Mouse (Mus musculus) embryonic facial prominence, embryonic 11.5 days (tissue): ENCODE measurements around the gene Stk31. TPM values are rescaled to one million over a fixed set of nuclear protein-coding genes. Genes with fewer than 3 reads are reported as not detected.

Experiments used
- ATAC-seq: fragments of 200-750 bp; cut with Nextera tagmentation; replicated peaks from 2 replicates; pipeline ENCODE4 v1.8.0; 2017; ENCODE audit warnings: low read depth; ENCODE audit not compliant: insufficient number of reproducible peaks, low FRiP score, low TSS enrichment
- DNase-seq: peaks from one replicate; pipeline ENCODE4 v3.0.0-alpha.2; 2015; ENCODE audit warnings: low spot score
- H3K27ac ChIP-seq: fragments of 300-500 bp; sonication (generic); replicated peaks from 2 replicates; pipeline ENCODE4 v1.5.1; 2014; ENCODE audit warnings: mild to moderate bottlenecking, low read depth, low read length, control low read depth
- H3K27me3 ChIP-seq: fragments of 300-500 bp; sonication (generic); 2 replicates; pipeline ENCODE4 v1.6.1; 2014; ENCODE audit warnings: mild to moderate bottlenecking, low read length, moderate library complexity, mixed read lengths; ENCODE audit not compliant: control insufficient read depth, insufficient read depth
- H3K36me3 ChIP-seq: fragments of 300-500 bp; sonication (generic); replicated peaks from 2 replicates; pipeline ENCODE4 v1.6.1; 2014; ENCODE audit warnings: low read depth, mild to moderate bottlenecking, low read length, moderate library complexity, mixed read lengths; ENCODE audit not compliant: control insufficient read depth, insufficient read depth
- H3K4me1 ChIP-seq: fragments of 300-500 bp; sonication (generic); 2 replicates; pipeline ENCODE4 v1.6.1; 2014; ENCODE audit warnings: low read length, mixed read lengths; ENCODE audit not compliant: control insufficient read depth, insufficient read depth
- H3K4me2 ChIP-seq: fragments of 300-500 bp; sonication (generic); 2 replicates; pipeline ENCODE4 v1.6.1; 2014; ENCODE audit warnings: low read depth, mild to moderate bottlenecking, control low read depth, low read length, moderate library complexity
- H3K4me3 ChIP-seq: fragments of 300-500 bp; sonication (generic); 2 replicates; pipeline ENCODE4 v1.5.1; 2014; ENCODE audit warnings: low read depth, low read length, control low read depth
- H3K9ac ChIP-seq: fragments of 300-500 bp; sonication (generic); replicated peaks from 2 replicates; pipeline ENCODE4 v1.6.1; 2014; ENCODE audit warnings: mild to moderate bottlenecking, control low read depth, low read length
- H3K9me3 ChIP-seq: fragments of 300-500 bp; sonication (generic); replicated peaks from 2 replicates; pipeline ENCODE4 v1.6.1; 2016; ENCODE audit warnings: mild to moderate bottlenecking, low read length, inconsistent platforms, mixed read lengths; ENCODE audit not compliant: control insufficient read depth
- WGBS: fragments of 180-500 bp; shearing (Covaris S2); extraction: QIAGEN DNeasy Blood & Tissue Kit; methylation state at CpG from one replicate; pipeline ENCODE4 v1.1.7; 2014; 5-methylcytosine and 5-hydroxymethylcytosine counted together
- polyA plus RNA-seq: library from polyadenylated mRNA; unstranded; fragments of >200 nt; fragmentation: Nextera tagmentation; extraction: Ambion mirVana; gene quantifications from 2 replicates; pipeline ENCODE4 v1.2.1, GENCODE M21; 2014

The Stk31 gene
- 0.25 and 0.29 TPM in 2 replicates for polyA plus RNA-seq

- no peaks in the 10 kb centered on the region for H3K36me3 ChIP-seq
- H3K9me3 ChIP-seq = no peaks in the 10 kb centered on the region
- no peak within 1 kb of the TSS for H3K9ac ChIP-seq
- no peak within 1 kb of the TSS for H3K4me2 ChIP-seq
- WGBS = 85% methylated on average over 34 of the region's 34 CpGs
- H3K4me3 ChIP-seq = no peak within 1 kb of the TSS
- DNase-seq (no peak), ATAC-seq (no peak)
- H3K4me1 ChIP-seq = no peaks in the 10 kb centered on the region
- no peaks in the 10 kb centered on the region for H3K27me3 ChIP-seq
- no peak within 1 kb of the TSS for H3K27ac ChIP-seq
These were observed at the start of gene Stk31 for GRCm38 (mm10) chr6:49395316-49395715. TSS of gene Stk31 (plus strand) at chr6:49395604.

DNA sequence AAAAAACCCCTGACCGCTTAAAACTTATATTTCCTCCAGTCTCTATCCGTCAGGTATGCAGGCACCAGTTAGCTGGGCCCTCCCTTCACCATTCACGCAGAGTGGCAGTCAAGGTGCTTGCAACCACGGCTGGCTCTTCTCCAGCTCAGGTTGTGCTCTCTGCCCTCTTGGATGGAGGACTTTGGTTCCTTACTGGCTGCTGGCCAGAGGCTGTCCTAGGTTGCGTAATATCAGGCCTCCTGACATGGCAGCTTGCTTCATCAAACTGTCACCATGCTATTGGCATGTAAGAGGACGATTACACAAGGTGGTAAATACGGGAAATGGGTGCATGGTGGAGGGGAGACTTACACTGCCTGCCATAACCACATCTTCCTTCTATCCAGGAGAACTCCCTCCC lies 45.6 kb upstream of the Stk31 start:
- Histone ChIP-seq H3K36me3 (no peaks in the 10 kb centered on the region), H3K4me1 (no peaks in the 10 kb centered on the region)
- WGBS = 86% methylated on average over 7 of the region's 7 CpGs

DNA sequence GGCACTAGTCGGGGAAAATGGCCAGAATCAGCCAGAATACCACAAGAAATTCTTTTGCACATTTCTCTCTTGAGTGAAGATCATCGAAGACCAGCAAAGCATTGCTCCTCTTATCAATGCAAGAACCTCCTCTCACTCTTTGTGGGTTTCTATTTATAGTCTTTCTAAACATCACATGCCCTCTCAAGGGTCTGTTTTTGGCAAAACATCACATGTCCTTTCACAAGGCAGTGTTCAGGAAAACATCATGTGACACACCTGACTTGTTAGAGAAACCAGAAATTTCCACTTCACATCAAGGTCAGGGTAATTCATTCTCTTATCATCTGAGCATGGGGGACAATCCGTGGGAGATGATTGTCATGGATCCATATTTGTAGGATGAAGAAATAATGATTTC lies 40.8 kb upstream of the Stk31 start:
- Histone ChIP-seq H3K27ac (no peak overlapping the region), H3K4me3 (no peak overlapping the region), H3K4me2 (no peak overlapping the region), H3K4me1 (no peaks in the 10 kb centered on the region), H3K27me3 (no peaks in the 10 kb centered on the region), H3K9me3 (no peaks in the 10 kb centered on the region), H3K36me3 (no peaks in the 10 kb centered on the region), H3K9ac (no peak overlapping the region)
- 84% methylated on average over 3 of the region's 3 CpGs for WGBS
- ATAC-seq = no peak
- DNase-seq = no peak

More for the DNA sequence above, 45.6 kb upstream of the Stk31 start:
- DNase-seq (no peak), ATAC-seq (no peak)
- Histone ChIP-seq H3K4me2 (no peak overlapping the region), H3K9ac (no peak overlapping the region), H3K9me3 (no peaks in the 10 kb centered on the region), H3K27ac (no peak overlapping the region), H3K27me3 (no peaks in the 10 kb centered on the region), H3K4me3 (no peak overlapping the region)

DNA sequence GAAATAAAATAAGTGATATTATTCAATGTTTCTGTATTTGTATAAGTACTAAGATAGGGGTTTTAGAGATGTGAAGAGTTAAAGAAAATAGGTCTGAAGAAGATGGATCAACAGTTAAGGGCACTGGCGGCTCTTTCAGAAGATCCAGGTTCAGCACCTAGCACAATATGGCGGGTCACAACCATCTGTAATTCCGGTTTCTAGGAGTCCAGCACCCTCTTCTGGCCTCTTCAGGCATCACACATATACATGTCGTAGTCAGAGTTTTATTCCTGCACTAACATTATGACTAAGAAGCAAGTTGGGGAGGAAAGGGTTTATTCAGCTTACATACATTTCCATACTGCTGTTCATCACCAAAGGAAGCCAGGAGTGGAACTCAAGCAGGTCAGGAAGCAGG lies 40.2 kb upstream of the Stk31 start:
- Histone ChIP-seq H3K4me2 (no peak overlapping the region), H3K27me3 (no peaks in the 10 kb centered on the region), H3K9ac (no peak overlapping the region), H3K4me3 (no peak overlapping the region), H3K4me1 (no peaks in the 10 kb centered on the region), H3K27ac (no peak overlapping the region), H3K9me3 (no peaks in the 10 kb centered on the region), H3K36me3 (no peaks in the 10 kb centered on the region)
- DNase-seq (no peak), ATAC-seq (no peak)
- 59% methylated on average over 4 of the region's 4 CpGs for WGBS

GRCm38 (mm10) chr6:49360420-49360819 lies 35.0 kb upstream of the Stk31 start:
- H3K4me1 ChIP-seq = no peaks in the 10 kb centered on the region
- no peaks in the 10 kb centered on the region for H3K36me3 ChIP-seq
- H3K27me3 ChIP-seq = no peaks in the 10 kb centered on the region
- ATAC-seq (no peak), DNase-seq (no peak)
- no peak overlapping the region for H3K9ac ChIP-seq
- H3K4me3 ChIP-seq = no peak overlapping the region
- no peak overlapping the region for H3K4me2 ChIP-seq
- no peaks in the 10 kb centered on the region for H3K9me3 ChIP-seq
- H3K27ac ChIP-seq = no peak overlapping the region

GRCm38 (mm10) chr6:49367159-49368054 lies 28.0 kb upstream of the Stk31 start, which contains the start of gene Fam221a:
TSS of gene Fam221a (plus strand) at chr6:49367739.
- 4% methylated on average over 44 of the region's 49 CpGs for WGBS
- H3K27ac ChIP-seq = no peak within 1 kb of the TSS; the same call in 1 of the 2 replicates
- H3K4me3 ChIP-seq = peak within 1 kb of the TSS; percentile 46

DNA sequence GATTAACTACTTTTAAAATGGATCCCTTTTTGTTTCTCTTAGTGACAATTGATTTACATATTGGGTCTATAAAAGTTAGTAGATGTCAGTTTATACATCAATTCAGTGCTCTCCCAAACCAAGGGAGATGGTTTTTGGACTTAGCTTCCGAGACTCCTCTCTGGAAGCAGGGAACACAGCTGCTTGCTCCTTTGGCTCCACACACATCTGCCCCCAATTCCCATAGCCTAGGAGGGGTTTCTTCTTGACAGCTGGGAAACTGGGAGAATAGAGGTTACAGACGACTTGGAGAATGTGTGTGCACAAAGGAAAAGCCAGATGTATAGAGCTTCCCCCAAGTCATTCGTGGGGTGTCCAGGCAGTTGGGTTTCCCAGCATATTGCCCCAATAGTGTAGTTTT lies 27.2 kb upstream of the Stk31 start:
- Histone ChIP-seq H3K27ac (no peak overlapping the region), H3K9me3 (no peaks in the 10 kb centered on the region), H3K36me3 (no peaks in the 10 kb centered on the region), H3K27me3 (no peaks in the 10 kb centered on the region), H3K9ac (peak overlapping the region; percentile 68), H3K4me1 (no peaks in the 10 kb centered on the region), H3K4me2 (peak overlapping the region; percentile 86), H3K4me3 (peak overlapping the region; percentile 46)
- DNase-seq (peak; percentile 52), ATAC-seq (no peak)
- 35% methylated on average over 3 of the region's 3 CpGs for WGBS

More at GRCm38 (mm10) chr6:49367159-49368054, 28.0 kb upstream of the Stk31 start, which contains the start of gene Fam221a:
- Histone ChIP-seq H3K4me2 (peak within 1 kb of the TSS; percentile 86), H3K9me3 (no peaks in the 10 kb centered on the region), H3K27me3 (no peaks in the 10 kb centered on the region), H3K9ac (peak within 1 kb of the TSS; percentile 68), H3K36me3 (no peaks in the 10 kb centered on the region), H3K4me1 (no peaks in the 10 kb centered on the region)
- ATAC-seq = peak; percentile 98
- peak; percentile 95 for DNase-seq

DNA sequence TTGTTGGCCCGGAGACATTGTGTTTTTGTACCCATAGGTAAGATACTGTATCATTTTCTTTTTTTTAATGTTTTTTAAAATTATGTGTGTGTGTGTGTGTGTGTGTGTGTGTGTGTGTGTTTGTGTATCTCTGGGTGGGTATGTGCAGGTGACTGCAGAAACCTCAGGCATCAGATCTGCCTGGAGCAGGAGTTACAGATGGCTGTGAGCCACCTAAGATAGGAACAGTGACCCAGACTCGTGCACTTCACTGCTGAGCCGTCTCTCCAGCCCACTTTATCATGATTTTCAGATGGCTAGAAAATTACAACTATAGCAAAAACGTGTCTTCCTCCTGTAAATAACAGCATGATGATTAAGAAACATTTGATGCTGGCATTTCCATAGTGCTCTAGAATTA lies 22.7 kb upstream of the Stk31 start:
- H3K9ac ChIP-seq = no peak overlapping the region
- 87% methylated on average over 4 of the region's 4 CpGs for WGBS
- H3K9me3 ChIP-seq = no peaks in the 10 kb centered on the region
- H3K4me3 ChIP-seq = no peak overlapping the region
- ATAC-seq (no peak), DNase-seq (no peak)
- H3K36me3 ChIP-seq = no peaks in the 10 kb centered on the region
- no peak overlapping the region for H3K27ac ChIP-seq
- H3K27me3 ChIP-seq = no peaks in the 10 kb centered on the region
- no peak overlapping the region for H3K4me2 ChIP-seq
- no peaks in the 10 kb centered on the region for H3K4me1 ChIP-seq
